Mouse (Mus musculus): Measurements from ENCODE around the gene St3gal3. TPM values are rescaled to one million over a fixed set of nuclear protein-coding genes. Genes with fewer than 3 reads are reported as not detected.

St3gal3 gene
- total and polyA plus RNA-seq, 3 experiments: 16.4 to 23.3 TPM; not detected in 1

- Histone ChIP-seq H3K4me3 (ENCODE audit: control insufficient read depth in 1 of 2, insufficient read depth in 1 of 2, low read depth in 2 of 2, low read length in 2 of 2) (no peak overlapping the region), H3K36me3 (ENCODE audit: control insufficient read depth in 1 of 2, insufficient read depth in 2 of 2, low read length in 2 of 2) (peaks cover 5 to 13% of the 10 kb centered on the region in 2 experiments; a peak in 3 of 4 replicates), H3K9ac (ENCODE audit: control insufficient read depth, low read depth, low read length, poor library complexity, severe bottlenecking) (no peak overlapping the region), H3K4me1 (ENCODE audit: control insufficient read depth in 1 of 2, insufficient read depth in 2 of 2, low read length in 2 of 2) (peaks cover 13 to 20% of the 10 kb centered on the region in 2 experiments), H3K27ac (ENCODE audit: control insufficient read depth, low read depth, low read length) (no peak overlapping the region), H3K27me3 (ENCODE audit: control insufficient read depth in 1 of 2, insufficient read depth in 2 of 2, low read length in 2 of 2) (no peaks in the 10 kb centered on the region), H3K79me2 (ENCODE audit: control insufficient read depth, insufficient read depth, low read length, poor library complexity) (peaks cover 7% of the 10 kb centered on the region; the same call in 1 of the 2 replicates), H3K9me3 (replicated peaks; ENCODE audit: insufficient read depth, low read length) (no peaks in the 10 kb centered on the region)
- no peak for TF ChIP-seq TBP (IDR thresholded peaks at IDR 0.05; ENCODE audit: low read depth, low read length)
- TF ChIP-seq ZNF384 (IDR thresholded peaks at IDR 0.05; ENCODE audit: low read depth, low read length): no peak
- no peak for TF ChIP-seq ETS1 (IDR thresholded peaks at IDR 0.05; ENCODE audit: low read depth, low read length)
- no peak for TF ChIP-seq UBTF (IDR thresholded peaks at IDR 0.05; ENCODE audit: borderline replicate concordance, insufficient read depth, low read depth, low read length)
- no peak for TF ChIP-seq JUND (IDR thresholded peaks at IDR 0.05; ENCODE audit: low read depth, low read length)
- no peak for TF ChIP-seq CHD2 (IDR thresholded peaks at IDR 0.05; ENCODE audit: low read length)
- TF ChIP-seq CHD1 (IDR thresholded peaks at IDR 0.05; ENCODE audit: low read depth, low read length): no peak
- no peak for TF ChIP-seq POLR2A (IDR thresholded peaks at IDR 0.05; ENCODE audit: control insufficient read depth in 1 of 2, insufficient read depth in 1 of 2, low read depth in 1 of 2, low read length in 2 of 2, poor library complexity in 1 of 2)
- no peak for TF ChIP-seq EP300 (IDR thresholded peaks at IDR 0.05; ENCODE audit: low read depth in 1 of 2, low read length in 2 of 2)
- TF ChIP-seq MAX (IDR thresholded peaks at IDR 0.05; ENCODE audit: low read length): no peak
- TF ChIP-seq GATA1 (IDR thresholded peaks at IDR 0.05; ENCODE audit: low read depth, low read length): no peak
- TF ChIP-seq MXI1 (IDR thresholded peaks at IDR 0.05; ENCODE audit: low read depth, low read length): no peak
- DNase-seq (ENCODE audit: low read depth, low spot score): no peak
Measured at GRCm38 (mm10) chr4:118122078-118122477, 12.6 kb downstream of the St3gal3 start.

GRCm38 (mm10) chr4:118117565-118117964 is 17.1 kb downstream of the St3gal3 start:
- Histone ChIP-seq H3K4me1 (ENCODE audit: control insufficient read depth in 1 of 2, insufficient read depth in 2 of 2, low read length in 2 of 2) (peaks cover 7 to 17% of the 10 kb centered on the region in 2 experiments), H3K27me3 (ENCODE audit: control insufficient read depth in 1 of 2, insufficient read depth in 2 of 2, low read length in 2 of 2) (no peaks in the 10 kb centered on the region), H3K9ac (ENCODE audit: control insufficient read depth, low read depth, low read length, poor library complexity, severe bottlenecking) (no peak overlapping the region), H3K27ac (ENCODE audit: control insufficient read depth, low read depth, low read length) (no peak overlapping the region), H3K79me2 (ENCODE audit: control insufficient read depth, insufficient read depth, low read length, poor library complexity) (0 out of 2 replicates have a peak, but pooled peaks cover 7% of the 10 kb centered on the region), H3K9me3 (replicated peaks; ENCODE audit: insufficient read depth, low read length) (no peaks in the 10 kb centered on the region), H3K4me3 (ENCODE audit: control insufficient read depth in 1 of 2, insufficient read depth in 1 of 2, low read depth in 2 of 2, low read length in 2 of 2) (no peak overlapping the region), H3K36me3 (ENCODE audit: control insufficient read depth in 1 of 2, insufficient read depth in 2 of 2, low read length in 2 of 2) (peaks cover 5 to 9% of the 10 kb centered on the region in 2 experiments; a peak in 3 of 4 replicates)
- TF ChIP-seq RAD21 (IDR thresholded peaks at IDR 0.05; ENCODE audit: low read depth, low read length) (no peak), SMC3 (IDR thresholded peaks at IDR 0.05; ENCODE audit: low read depth, low read length) (no peak), BHLHE40 (IDR thresholded peaks at IDR 0.05; ENCODE audit: borderline replicate concordance, low read depth, low read length) (no peak), ZC3H11A (IDR thresholded peaks at IDR 0.05; ENCODE audit: low read depth, low read length) (no peak), MXI1 (IDR thresholded peaks at IDR 0.05; ENCODE audit: low read depth, low read length) (no peak), MAFK (IDR thresholded peaks at IDR 0.05; ENCODE audit: borderline replicate concordance, low read depth, low read length) (no peak), GATA1 (IDR thresholded peaks at IDR 0.05; ENCODE audit: low read depth, low read length) (no peak), ZNF384 (IDR thresholded peaks at IDR 0.05; ENCODE audit: low read depth, low read length) (no peak), TBP (IDR thresholded peaks at IDR 0.05; ENCODE audit: low read depth, low read length) (no peak), CTCF (IDR thresholded peaks at IDR 0.05 in 2 of 3, conservative IDR thresholded peaks at IDR 0.05 in 1 of 3; ENCODE audit: control insufficient read depth in 1 of 3, insufficient read depth in 1 of 3, low read depth in 2 of 3, low read length in 3 of 3, poor library complexity in 1 of 3, severe bottlenecking in 1 of 3) (no peak), NELFE (IDR thresholded peaks at IDR 0.05; ENCODE audit: low read depth, low read length) (no peak), ZMIZ1 (IDR thresholded peaks at IDR 0.05; ENCODE audit: low read depth, low read length) (no peak), TAL1 (IDR thresholded peaks at IDR 0.05; ENCODE audit: low read length) (no peak), KAT2A (conservative IDR thresholded peaks at IDR 0.05; ENCODE audit: low read depth, low read length) (no peak), MAX (IDR thresholded peaks at IDR 0.05; ENCODE audit: low read length) (no peak), ELF1 (IDR thresholded peaks at IDR 0.05; ENCODE audit: low read depth, low read length) (no peak), ETS1 (IDR thresholded peaks at IDR 0.05; ENCODE audit: low read depth, low read length) (no peak), USF1 (IDR thresholded peaks at IDR 0.05; ENCODE audit: low read depth, low read length) (no peak)
- DNase-seq (ENCODE audit: low read depth, low spot score): no peak
